Mouse (Mus musculus) myocyte (in vitro differentiated cells): ENCODE results near the gene Fgd3. TPM values are rescaled to one million over a fixed set of nuclear protein-coding genes. Genes with fewer than 3 reads are reported as not detected.
A peak's percentile ranks its signal among the peaks of the same experiment; 100 is the strongest.

ENCODE experiments used
- H3K27me3 ChIP-seq: one replicate; pipeline ENCODE4 v1.6.1; 2011; ENCODE audit not compliant: control insufficient read depth, insufficient read depth, insufficient read length
- H3K36me3 ChIP-seq: one replicate; pipeline ENCODE4 v1.6.1; 2011; ENCODE audit not compliant: control insufficient read depth, insufficient read depth
- H3K4me2 ChIP-seq: one replicate; pipeline ENCODE4 v1.6.1; 2011; ENCODE audit warnings: low read depth, control low read depth
- H3K4me3 ChIP-seq: one replicate; pipeline ENCODE4 v1.5.1; 2011; ENCODE audit warnings: mild to moderate bottlenecking, control low read depth, moderate library complexity
- H3K79me2 ChIP-seq: one replicate; pipeline ENCODE4 v1.6.1; 2011; ENCODE audit not compliant: control insufficient read depth, insufficient read depth
- H3ac ChIP-seq: one replicate; pipeline ENCODE4 v1.6.1; 2011; ENCODE audit not compliant: control insufficient read depth, insufficient read length
- CEBPB ChIP-seq: IDR thresholded peaks from 2 replicates; pipeline ENCODE4 v1.6.1; 2011; ENCODE audit warnings: mild to moderate bottlenecking, moderate library complexity; ENCODE audit not compliant: poor library complexity, insufficient read depth, severe bottlenecking
- MAX ChIP-seq: IDR thresholded peaks from one replicate; pipeline ENCODE4 v1.6.1; 2011; ENCODE audit warnings: low read depth, mild to moderate bottlenecking, control low read depth
- MYOD1 ChIP-seq, 3 experiments: IDR thresholded peaks; one replicate each; pipeline ENCODE4 v1.6.1; 2011; ENCODE audit warnings: control low read depth in 2 of 3, low read depth in 2 of 3, mild to moderate bottlenecking in 2 of 3, moderate library complexity in 1 of 3; ENCODE audit not compliant: insufficient read length in 2 of 3, control insufficient read depth in 1 of 3
- MYOG ChIP-seq, 3 experiments: IDR thresholded peaks; one replicate each; pipeline ENCODE4 v1.6.1; 2011; ENCODE audit warnings: control low read depth in 2 of 3, low read depth in 2 of 3, mild to moderate bottlenecking in 2 of 3; ENCODE audit not compliant: insufficient read length in 2 of 3, control insufficient read depth in 1 of 3, insufficient read depth in 1 of 3
- POLR2A ChIP-seq: IDR thresholded peaks from one replicate; pipeline ENCODE4 v1.6.1; 2011; ENCODE audit warnings: low read depth, mild to moderate bottlenecking, control low read depth, moderate library complexity; ENCODE audit not compliant: insufficient read length
- POLR2AphosphoS2 ChIP-seq: IDR thresholded peaks from one replicate; pipeline ENCODE4 v1.6.1; 2011; ENCODE audit warnings: low read depth, control low read depth; ENCODE audit not compliant: insufficient read length
- REST ChIP-seq: IDR thresholded peaks from one replicate; pipeline ENCODE4 v1.6.1; 2011; ENCODE audit warnings: mild to moderate bottlenecking, control low read depth, moderate library complexity; ENCODE audit not compliant: insufficient read depth, insufficient read length
- SRF ChIP-seq: IDR thresholded peaks from one replicate; pipeline ENCODE4 v1.6.1; 2011; ENCODE audit warnings: low read depth; ENCODE audit not compliant: control insufficient read depth, insufficient read length
- TCF12 ChIP-seq: IDR thresholded peaks from one replicate; pipeline ENCODE4 v1.6.1; 2011; ENCODE audit warnings: mild to moderate bottlenecking, control low read depth; ENCODE audit not compliant: poor library complexity, insufficient read depth, severe bottlenecking
- TCF3 ChIP-seq: IDR thresholded peaks from one replicate; pipeline ENCODE4 v1.6.1; 2011; ENCODE audit warnings: low read depth, control low read depth; ENCODE audit not compliant: insufficient read length
- USF1 ChIP-seq: IDR thresholded peaks from one replicate; pipeline ENCODE4 v1.6.1; 2011; ENCODE audit warnings: low read depth, mild to moderate bottlenecking, control low read depth, moderate library complexity
- polyA plus RNA-seq: library from polyadenylated mRNA; unstranded; fragments of >200 nt; fragmentation: generic; extraction: Trizol; gene quantifications from one replicate; pipeline ENCODE4 v1.2.1, GENCODE M21; 2012; ENCODE audit warnings: missing spikeins

Fgd3 gene
- polyA plus RNA-seq, 1 experiment: 15.5 TPM

GRCm38 (mm10) chr13:49322169-49322568 lies 2.1 kb upstream of the Fgd3 start:
- no peak overlapping the region for H3K4me3 ChIP-seq
- no peak for TF ChIP-seq USF1
- peak in 1 of 3 experiments; percentile 44 for TF ChIP-seq MYOG (IDR thresholded peaks at IDR 0.05; ENCODE audit: control insufficient read depth in 1 of 3, insufficient read depth in 1 of 3, insufficient read length in 2 of 3, low read depth in 2 of 3)
- TF ChIP-seq MYOD1 (IDR thresholded peaks at IDR 0.05; ENCODE audit: control insufficient read depth in 1 of 3, insufficient read length in 2 of 3, low read depth in 2 of 3): peak in 1 of 3 experiments; percentile 52
- no peak for TF ChIP-seq POLR2A
- no peak overlapping the region for H3ac ChIP-seq
- H3K79me2 ChIP-seq: peaks cover 23% of the 10 kb centered on the region
- no peaks in the 10 kb centered on the region for H3K27me3 ChIP-seq
- H3K4me2 ChIP-seq: peak overlapping the region; percentile 92
- no peaks in the 10 kb centered on the region for H3K36me3 ChIP-seq

GRCm38 (mm10) chr13:49321452-49321851 lies 1.3 kb upstream of the Fgd3 start:
- Histone ChIP-seq H3ac (no peak overlapping the region), H3K4me2 (peak overlapping the region; percentile 92)

DNA sequence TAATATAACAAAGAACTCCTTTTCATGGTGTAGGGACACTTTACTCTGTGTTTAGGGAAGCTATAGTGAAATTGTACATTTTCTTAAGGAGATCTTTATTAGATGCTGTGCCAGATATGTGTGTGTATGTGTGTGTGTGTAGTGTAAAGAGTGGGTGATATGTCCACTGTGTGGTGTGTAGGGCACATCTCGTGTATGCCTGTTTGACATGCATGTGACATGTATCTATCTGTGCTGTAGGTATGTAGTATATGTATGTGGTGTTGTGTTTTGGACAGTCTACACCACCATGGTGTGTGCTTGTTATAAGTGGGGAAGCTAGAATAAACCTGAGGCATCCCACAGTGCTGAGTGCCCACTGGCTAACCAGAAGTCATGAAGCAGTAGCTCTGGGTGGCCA lies 403 bp upstream of the Fgd3 start:
- peaks cover under 1% of the 10 kb centered on the region for H3K36me3 ChIP-seq
- H3K27me3 ChIP-seq: no peaks in the 10 kb centered on the region
- peaks cover 23% of the 10 kb centered on the region for H3K79me2 ChIP-seq
- peak overlapping the region; percentile 92 for H3K4me2 ChIP-seq
- TF ChIP-seq MYOD1 (IDR thresholded peaks at IDR 0.05; ENCODE audit: control insufficient read depth in 1 of 3, insufficient read length in 2 of 3, low read depth in 2 of 3): no peak
- H3K4me3 ChIP-seq: peak overlapping the region; percentile 41
- no peak overlapping the region for H3ac ChIP-seq

More at GRCm38 (mm10) chr13:49321452-49321851, 1.3 kb upstream of the Fgd3 start:
- no peak overlapping the region for H3K4me3 ChIP-seq
- TF ChIP-seq MYOG (IDR thresholded peaks at IDR 0.05; ENCODE audit: control insufficient read depth in 1 of 3, insufficient read depth in 1 of 3, insufficient read length in 2 of 3, low read depth in 2 of 3) (peak in 1 of 3 experiments; percentile 61), MAX (peak; percentile 7), MYOD1 (IDR thresholded peaks at IDR 0.05; ENCODE audit: control insufficient read depth in 1 of 3, insufficient read length in 2 of 3, low read depth in 2 of 3) (peak in 2 of 3 experiments; percentile 43 to 61), USF1 (no peak), REST (no peak)
- peaks cover 23% of the 10 kb centered on the region for H3K79me2 ChIP-seq
- H3K36me3 ChIP-seq: no peaks in the 10 kb centered on the region
- H3K27me3 ChIP-seq: no peaks in the 10 kb centered on the region

GRCm38 (mm10) chr13:49317914-49318313 lies 2.2 kb downstream of the Fgd3 start:
- peak overlapping the region; percentile 41 for H3K4me3 ChIP-seq
- no peaks in the 10 kb centered on the region for H3K27me3 ChIP-seq
- peaks cover 23% of the 10 kb centered on the region for H3K79me2 ChIP-seq
- H3K36me3 ChIP-seq: peaks cover 24% of the 10 kb centered on the region
- TF ChIP-seq REST (no peak), USF1 (peak; percentile 64), SRF (no peak), CEBPB (no peak), POLR2AphosphoS2 (no peak)
- H3K4me2 ChIP-seq: peak overlapping the region; percentile 92
- H3ac ChIP-seq: no peak overlapping the region

DNA sequence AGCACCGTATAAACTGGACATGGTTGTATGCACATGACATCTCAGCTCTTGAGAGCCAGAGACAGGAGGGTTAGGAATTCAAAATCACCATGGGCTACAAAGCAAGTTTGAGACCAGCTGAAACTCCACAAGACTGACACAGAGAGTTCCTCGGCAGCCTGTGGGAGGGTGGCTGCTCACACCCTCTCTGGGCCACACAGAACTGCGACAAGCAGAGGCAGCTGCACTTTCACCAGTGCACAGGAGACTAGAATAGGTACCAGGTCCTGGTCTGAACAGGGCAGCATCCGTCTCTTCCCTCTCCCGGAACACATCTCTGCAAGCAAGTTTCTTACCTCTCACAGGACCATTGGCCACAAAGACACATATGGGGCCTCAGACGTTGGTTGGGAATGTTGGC lies 2.6 kb downstream of the Fgd3 start:
- Histone ChIP-seq H3K4me2 (peak overlapping the region; percentile 92), H3K27me3 (no peaks in the 10 kb centered on the region), H3K36me3 (peaks cover 24% of the 10 kb centered on the region), H3K4me3 (peak overlapping the region; percentile 41), H3ac (no peak overlapping the region), H3K79me2 (peaks cover 23% of the 10 kb centered on the region)
- TF ChIP-seq MYOD1 (IDR thresholded peaks at IDR 0.05; ENCODE audit: control insufficient read depth in 1 of 3, insufficient read length in 2 of 3, low read depth in 2 of 3) (peak in 2 of 3 experiments; percentile 62 to 63), TCF12 (no peak)

DNA sequence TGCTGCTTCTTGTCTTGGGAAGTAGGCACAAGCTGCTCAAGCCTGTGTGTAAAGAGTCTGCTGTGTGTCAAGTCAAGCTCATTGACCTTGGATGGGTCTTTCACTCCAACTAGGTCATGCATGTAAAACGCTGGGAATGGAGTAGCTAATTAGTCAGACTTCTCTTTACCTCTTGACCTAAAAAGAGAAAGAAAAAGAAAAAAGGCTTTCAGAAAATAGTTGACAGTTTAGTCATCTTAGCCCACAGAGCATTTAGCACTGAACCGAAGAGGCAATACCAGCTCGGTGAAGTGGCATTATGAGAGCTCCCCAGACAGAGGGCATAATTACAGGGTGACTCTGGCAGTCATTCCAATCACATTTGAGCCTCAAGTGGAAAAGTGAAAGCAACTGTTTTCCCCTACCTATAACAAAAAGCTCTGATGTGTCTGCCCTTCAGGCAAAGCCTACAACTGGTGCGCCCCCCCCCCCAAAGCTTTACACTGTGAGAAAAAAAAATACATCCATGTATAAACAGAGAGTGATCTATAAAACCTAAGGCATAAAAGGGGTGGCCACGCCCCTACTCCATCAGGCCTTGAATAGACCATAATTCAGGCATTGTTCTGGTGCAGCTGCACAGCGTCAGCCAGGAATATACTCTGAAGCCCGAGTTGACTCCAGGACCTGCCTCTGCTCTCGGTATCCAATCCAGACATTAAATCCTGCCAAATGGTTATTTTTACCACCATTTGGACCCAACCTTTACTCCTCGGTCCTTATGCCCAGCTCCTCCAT lies 3.5 kb downstream of the Fgd3 start:
- TF ChIP-seq TCF3 (no peak), TCF12 (no peak)
- Histone ChIP-seq H3K79me2 (peaks cover 23% of the 10 kb centered on the region), H3K27me3 (no peaks in the 10 kb centered on the region), H3ac (no peak overlapping the region), H3K36me3 (peaks cover 31% of the 10 kb centered on the region), H3K4me2 (peak overlapping the region; percentile 92), H3K4me3 (peak overlapping the region; percentile 41)
